Mouse (Mus musculus) MEL (cell line): ENCODE measurements around the gene Isoc2b. TPM values are rescaled to one million over a fixed set of nuclear protein-coding genes. Genes with fewer than 3 reads are reported as not detected.

ENCODE experiments used
- DNase-seq: peaks from one replicate; pipeline ENCODE4 v3.0.0; 2011; ENCODE audit warnings: low read depth, low spot score
- H3K27ac ChIP-seq: 2 replicates; pipeline ENCODE4 v1.5.1; 2012; ENCODE audit warnings: low read depth, mild to moderate bottlenecking, control low read depth, low read length, moderate library complexity; ENCODE audit not compliant: control insufficient read depth
- H3K27me3 ChIP-seq, 2 experiments: fragments of 150-350 bp in 1 of 2; sonication (generic) in 1 of 2; 2 replicates each; pipeline ENCODE4 v1.6.1; 2012; ENCODE audit warnings: low read length in 2 of 2, mild to moderate bottlenecking in 2 of 2, improper control_type of control experiment in 1 of 2, moderate library complexity in 1 of 2; ENCODE audit not compliant: insufficient read depth in 2 of 2, control insufficient read depth in 1 of 2
- H3K36me3 ChIP-seq, 2 experiments: 2 replicates each; pipeline ENCODE4 v1.6.1; 2012 to 2014; ENCODE audit warnings: low read length in 2 of 2, improper control_type of control experiment in 1 of 2, inconsistent platforms in 1 of 2, mild to moderate bottlenecking in 1 of 2; ENCODE audit not compliant: insufficient read depth in 2 of 2, control insufficient read depth in 1 of 2
- H3K4me1 ChIP-seq, 2 experiments: fragments of 150-350 bp in 1 of 2; sonication (generic) in 1 of 2; 2 replicates each; pipeline ENCODE4 v1.6.1; 2012; ENCODE audit warnings: low read length in 2 of 2, improper control_type of control experiment in 1 of 2, mild to moderate bottlenecking in 1 of 2; ENCODE audit not compliant: insufficient read depth in 2 of 2, control insufficient read depth in 1 of 2
- H3K4me3 ChIP-seq, 2 experiments: fragments of 150-350 bp in 1 of 2; sonication (generic) in 1 of 2; 2 replicates each; pipeline ENCODE4 v1.5.1; 2012; ENCODE audit warnings: low read depth in 2 of 2, low read length in 2 of 2, mild to moderate bottlenecking in 2 of 2, moderate library complexity in 2 of 2, control low read depth in 1 of 2, improper control_type of control experiment in 1 of 2; ENCODE audit not compliant: control insufficient read depth in 1 of 2, insufficient read depth in 1 of 2
- H3K79me2 ChIP-seq: 2 replicates; pipeline ENCODE4 v1.6.1; 2012; ENCODE audit warnings: mild to moderate bottlenecking, low read length, moderate library complexity; ENCODE audit not compliant: control insufficient read depth, poor library complexity, insufficient read depth
- H3K9ac ChIP-seq: 2 replicates; pipeline ENCODE4 v1.6.1; 2012; ENCODE audit warnings: low read depth, mild to moderate bottlenecking, control low read depth, low read length, moderate library complexity; ENCODE audit not compliant: control insufficient read depth, poor library complexity, severe bottlenecking
- H3K9me3 ChIP-seq: fragments of 150-350 bp; sonication (generic); replicated peaks from 2 replicates; pipeline ENCODE4 v1.6.1; 2012; ENCODE audit warnings: mild to moderate bottlenecking, low read length, improper control_type of control experiment, moderate library complexity; ENCODE audit not compliant: insufficient read depth
- CHD1 ChIP-seq: IDR thresholded peaks from 2 replicates; pipeline ENCODE4 v1.6.1; 2012; ENCODE audit warnings: low read depth, mild to moderate bottlenecking, inconsistent platforms, low read length, improper control_type of control experiment
- CTCF ChIP-seq, 3 experiments: IDR thresholded peaks in 2 of 3; conservative IDR thresholded peaks in 1 of 3; 2 replicates each; pipeline ENCODE4 v1.5.1; 2011 to 2012; ENCODE audit warnings: low read length in 3 of 3, low read depth in 2 of 3, mild to moderate bottlenecking in 2 of 3, improper control_type of control experiment in 1 of 3, inconsistent platforms in 1 of 3, mixed read lengths in 1 of 3, moderate library complexity in 1 of 3; ENCODE audit not compliant: control insufficient read depth in 1 of 3, insufficient read depth in 1 of 3, poor library complexity in 1 of 3, severe bottlenecking in 1 of 3
- ELF1 ChIP-seq: IDR thresholded peaks from 2 replicates; pipeline ENCODE4 v1.6.1; 2014; ENCODE audit warnings: low read depth, mild to moderate bottlenecking, inconsistent platforms, low read length, improper control_type of control experiment, moderate library complexity
- GABPA ChIP-seq: IDR thresholded peaks from 2 replicates; pipeline ENCODE4 v1.6.1; 2012; ENCODE audit warnings: low read depth, mild to moderate bottlenecking, inconsistent platforms, low read length, improper control_type of control experiment, moderate library complexity
- MAX ChIP-seq: IDR thresholded peaks from 2 replicates; pipeline ENCODE4 v1.6.1; 2011; ENCODE audit warnings: low read length, improper control_type of control experiment
- MAZ ChIP-seq: IDR thresholded peaks from 2 replicates; pipeline ENCODE4 v1.6.1; 2012; ENCODE audit warnings: low read depth, mild to moderate bottlenecking, inconsistent platforms, low read length, improper control_type of control experiment
- MEF2A ChIP-seq: IDR thresholded peaks from 2 replicates; pipeline ENCODE4 v1.6.1; 2014; ENCODE audit warnings: low read depth, mild to moderate bottlenecking, inconsistent platforms, low read length, improper control_type of control experiment; ENCODE audit not compliant: poor library complexity, insufficient replicate concordance, severe bottlenecking; ENCODE audit errors: extremely low read depth
- MXI1 ChIP-seq: IDR thresholded peaks from 2 replicates; pipeline ENCODE4 v1.6.1; 2011; ENCODE audit warnings: mild to moderate bottlenecking, low read depth, low read length, improper control_type of control experiment
- NRF1 ChIP-seq: IDR thresholded peaks from 2 replicates; pipeline ENCODE4 v1.6.1; 2014; ENCODE audit warnings: low read depth, mild to moderate bottlenecking, inconsistent platforms, low read length, improper control_type of control experiment, moderate library complexity; ENCODE audit not compliant: poor library complexity, insufficient read depth, severe bottlenecking
- POLR2A ChIP-seq, 2 experiments: IDR thresholded peaks; 2 replicates each; pipeline ENCODE4 v1.6.1; 2011 to 2012; ENCODE audit warnings: low read length in 2 of 2, mild to moderate bottlenecking in 2 of 2, control low read depth in 1 of 2, improper control_type of control experiment in 1 of 2, low read depth in 1 of 2, moderate library complexity in 1 of 2; ENCODE audit not compliant: control insufficient read depth in 1 of 2, insufficient read depth in 1 of 2, poor library complexity in 1 of 2
- POLR2AphosphoS2 ChIP-seq: IDR thresholded peaks from 2 replicates; pipeline ENCODE4 v1.6.1; 2011; ENCODE audit warnings: low read length, improper control_type of control experiment
- POLR2AphosphoS5 ChIP-seq: IDR thresholded peaks from 2 replicates; pipeline ENCODE4 v1.6.1; 2012; ENCODE audit warnings: low read depth, borderline replicate concordance, mild to moderate bottlenecking, inconsistent platforms, low read length, moderate library complexity, mixed read lengths
- RAD21 ChIP-seq: IDR thresholded peaks from 2 replicates; pipeline ENCODE4 v1.6.1; 2011; ENCODE audit warnings: mild to moderate bottlenecking, low read depth, low read length, improper control_type of control experiment
- SMC3 ChIP-seq: IDR thresholded peaks from 2 replicates; pipeline ENCODE4 v1.6.1; 2011; ENCODE audit warnings: low read depth, low read length, improper control_type of control experiment
- TAL1 ChIP-seq: IDR thresholded peaks from 2 replicates; pipeline ENCODE4 v1.6.1; 2012; ENCODE audit warnings: mild to moderate bottlenecking, inconsistent platforms, low read length, moderate library complexity, mixed read lengths
- TBP ChIP-seq: IDR thresholded peaks from 2 replicates; pipeline ENCODE4 v1.8.0; 2011; ENCODE audit warnings: low read depth, low read length, improper control_type of control experiment
- TCF12 ChIP-seq: IDR thresholded peaks from 2 replicates; pipeline ENCODE4 v1.6.1; 2014; ENCODE audit warnings: low read depth, mild to moderate bottlenecking, inconsistent platforms, low read length, improper control_type of control experiment, moderate library complexity
- USF2 ChIP-seq, 2 experiments: IDR thresholded peaks; 2 replicates each; pipeline ENCODE4 v1.6.1; 2011 to 2012; ENCODE audit warnings: improper control_type of control experiment in 2 of 2, low read length in 2 of 2, borderline replicate concordance in 1 of 2, inconsistent platforms in 1 of 2, low read depth in 1 of 2, mild to moderate bottlenecking in 1 of 2; ENCODE audit not compliant: insufficient read depth in 1 of 2
- ZC3H11A ChIP-seq: IDR thresholded peaks from 2 replicates; pipeline ENCODE4 v1.6.1; 2012; ENCODE audit warnings: low read depth, mild to moderate bottlenecking, inconsistent platforms, low read length, improper control_type of control experiment
- ZKSCAN1 ChIP-seq: IDR thresholded peaks from 2 replicates; pipeline ENCODE4 v1.6.1; 2012; ENCODE audit warnings: low read depth, mild to moderate bottlenecking, inconsistent platforms, low read length, improper control_type of control experiment, moderate library complexity
- ZNF384 ChIP-seq: IDR thresholded peaks from 2 replicates; pipeline ENCODE4 v1.6.1; 2012; ENCODE audit warnings: low read depth, mild to moderate bottlenecking, inconsistent platforms, low read length, improper control_type of control experiment
- polyA plus RNA-seq, 2 experiments: library from polyadenylated mRNA; stranded (reverse) in 1 of 2; unstranded in 1 of 2; fragments of >175 nt in 1 of 2; fragments of >200 nt in 1 of 2; gene quantifications; 2 replicates each; pipeline versions ENCODE4 v1.2.1 to v1.2.4; 2012; ENCODE audit warnings: low replicate concordance in 2 of 2, low read depth in 1 of 2; ENCODE audit not compliant: insufficient read length in 2 of 2, insufficient read depth in 1 of 2, missing spikeins in 1 of 2
- total RNA-seq: library from RNA; depleted of rRNA; stranded (reverse); fragments of 300-350 nt; gene quantifications from 2 replicates; pipeline ENCODE4 v1.2.3, GENCODE M21; 2012

Isoc2b gene
- total and polyA plus RNA-seq, 3 experiments, result 2.8 to 3.0 TPM; not detected in 1

GRCm38 (mm10) chr7:4911561-4911960 is 41.5 kb upstream of the Isoc2b start:
- DNase-seq, result peak; percentile 36
- Histone ChIP-seq H3K79me2 (peaks cover 4% of the 10 kb centered on the region), H3K4me1 (0 out of 4 replicates have a peak, but pooled peaks cover 0 to 5% of the 10 kb centered on the region in 2 experiments), H3K9me3 (no peaks in the 10 kb centered on the region), H3K27ac (no peak overlapping the region), H3K4me3 (no peak overlapping the region), H3K9ac (no peak overlapping the region), H3K36me3 (peaks cover 0 to 4% of the 10 kb centered on the region in 2 experiments; a peak in 2 of 4 replicates), H3K27me3 (peaks cover 0 to 7% of the 10 kb centered on the region in 2 experiments)
- no peak for TF ChIP-seq ELF1
- TF ChIP-seq SMC3, result 0 out of 2 replicates have a peak, but pooled peaks have one; percentile 3
- peak; percentile 39 to 55 (median 42) for TF ChIP-seq CTCF (IDR thresholded peaks at IDR 0.05 in 2 of 3, conservative IDR thresholded peaks at IDR 0.05 in 1 of 3; ENCODE audit: control insufficient read depth in 1 of 3, insufficient read depth in 1 of 3, low read depth in 2 of 3, low read length in 3 of 3, poor library complexity in 1 of 3, severe bottlenecking in 1 of 3)
- no peak for TF ChIP-seq MXI1
- TF ChIP-seq TCF12, result no peak

- DNase-seq, result no peak
- Histone ChIP-seq H3K36me3 (no peaks in the 10 kb centered on the region), H3K9ac (no peak within 1 kb of the TSS)
- TF ChIP-seq MAX, result no peak
- TF ChIP-seq MAZ, result no peak
- no peak for TF ChIP-seq TBP
- TF ChIP-seq RAD21, result no peak
- no peak for TF ChIP-seq POLR2AphosphoS5
- no peak for TF ChIP-seq ZKSCAN1
- TF ChIP-seq ZNF384, result no peak
- TF ChIP-seq CHD1, result no peak
- no peak for TF ChIP-seq TAL1
- TF ChIP-seq MXI1, result no peak
- no peak for TF ChIP-seq GABPA
- no peak for TF ChIP-seq USF2 (IDR thresholded peaks at IDR 0.05; ENCODE audit: borderline replicate concordance in 1 of 2, insufficient read depth in 1 of 2, low read depth in 1 of 2, low read length in 2 of 2)
- no peak for TF ChIP-seq POLR2AphosphoS2
- no peak for TF ChIP-seq MEF2A
- TF ChIP-seq NRF1, result no peak
- no peak for TF ChIP-seq ZC3H11A
- TF ChIP-seq POLR2A (IDR thresholded peaks at IDR 0.05; ENCODE audit: control insufficient read depth in 1 of 2, insufficient read depth in 1 of 2, low read depth in 1 of 2, low read length in 2 of 2, poor library complexity in 1 of 2), result no peak
- TF ChIP-seq, all 39 proteins: peak for 0
- H3K9me3 ChIP-seq, result no peaks in the 10 kb centered on the region
- no peaks in the 10 kb centered on the region for H3K79me2 ChIP-seq
- no peak within 1 kb of the TSS for H3K4me3 ChIP-seq
- no peaks in the 10 kb centered on the region for H3K4me1 ChIP-seq
- no peak within 1 kb of the TSS for H3K27ac ChIP-seq
- H3K27me3 ChIP-seq, result peaks cover 0 to 7% of the 10 kb centered on the region in 2 experiments
Observed at GRCm38 (mm10) chr7:4906466-4906950, 36.5 kb upstream of the Isoc2b start, which contains the start of gene Gm36210. Gm36210 (minus strand) TSS chr7:4906516.
